Mouse (Mus musculus): ENCODE measurements around the gene Ptger3. TPM values are rescaled to one million over a fixed set of nuclear protein-coding genes. Genes with fewer than 3 reads are reported as not detected.

The Ptger3 gene
- polyA plus RNA-seq, 1 experiment from 2014 or later: 10.0 TPM

DNA sequence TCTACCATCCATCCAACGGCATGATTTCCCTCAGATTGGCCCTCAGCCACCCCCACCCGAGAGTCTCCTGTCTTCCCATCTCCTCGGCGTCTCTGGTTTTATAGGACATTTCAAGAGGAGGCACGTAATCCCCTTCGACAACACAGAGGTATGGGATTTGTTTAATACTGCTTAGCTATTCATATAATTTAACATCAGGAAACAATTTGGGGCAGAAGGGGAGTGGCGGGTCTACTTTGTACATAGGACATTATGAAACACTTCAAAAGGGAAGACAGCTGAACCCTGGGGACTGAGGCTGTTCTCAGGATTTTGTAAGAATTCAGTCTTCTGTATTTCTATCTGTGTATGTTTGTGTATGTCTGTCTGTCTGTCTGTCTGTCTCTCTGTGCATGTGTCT lies 94.9 kb downstream of the Ptger3 start:
- Histone ChIP-seq H3K4me1 (ENCODE audit: control insufficient read depth, insufficient read depth, low read length) (no peaks in the 10 kb centered on the region), H3K4me3 (ENCODE audit: low read depth, low read length) (no peak overlapping the region), H3K27me3 (ENCODE audit: control insufficient read depth, insufficient read depth, low read length) (no peaks in the 10 kb centered on the region), H3K36me3 (ENCODE audit: control insufficient read depth, insufficient read depth, low read length) (no peaks in the 10 kb centered on the region), H3K9ac (replicated peaks; ENCODE audit: low read depth, low read length) (no peak overlapping the region), H3K27ac (ENCODE audit: low read length) (no peak overlapping the region), H3K4me2 (replicated peaks; ENCODE audit: low read depth, low read length) (no peak overlapping the region), H3K9me3 (ENCODE audit: control insufficient read depth, low read depth, low read length) (no peaks in the 10 kb centered on the region)
- WGBS: 84% methylated on average over 7 of the region's 7 CpGs
- ATAC-seq (ENCODE audit: insufficient number of reproducible peaks, insufficient read depth, low FRiP score, low read depth): no peak

DNA sequence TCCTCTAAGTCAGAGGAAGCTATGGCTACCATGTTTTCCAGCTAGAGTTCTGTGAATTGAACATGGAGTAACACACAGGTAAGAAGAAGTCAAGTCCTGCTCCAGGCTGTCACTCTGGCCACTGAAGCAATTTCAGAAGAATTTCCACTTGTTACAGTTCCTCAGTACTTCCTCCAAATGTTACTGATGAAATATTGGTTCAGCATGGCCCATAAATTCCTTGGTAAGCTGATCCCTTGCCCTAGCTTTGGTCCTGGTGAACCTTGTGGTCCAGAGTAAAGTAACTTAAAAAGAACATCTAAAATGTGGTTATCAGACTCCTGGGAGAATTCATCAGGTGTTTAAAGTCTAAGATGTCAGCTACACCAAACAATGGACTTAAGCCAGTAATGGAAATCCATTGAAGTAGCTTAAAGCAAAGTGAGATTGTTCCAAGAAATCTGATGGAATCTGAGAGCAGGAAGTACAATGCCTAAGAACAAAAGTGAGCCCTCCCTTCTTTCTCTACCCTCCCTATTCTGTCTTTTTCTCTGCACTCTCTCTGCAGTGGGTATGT lies 97.9 kb downstream of the Ptger3 start:
- Histone ChIP-seq H3K9ac (replicated peaks; ENCODE audit: low read depth, low read length) (no peak overlapping the region), H3K27me3 (ENCODE audit: control insufficient read depth, insufficient read depth, low read length) (no peaks in the 10 kb centered on the region), H3K36me3 (ENCODE audit: control insufficient read depth, insufficient read depth, low read length) (no peaks in the 10 kb centered on the region), H3K4me1 (ENCODE audit: control insufficient read depth, insufficient read depth, low read length) (no peaks in the 10 kb centered on the region), H3K4me2 (replicated peaks; ENCODE audit: low read depth, low read length) (no peak overlapping the region), H3K4me3 (ENCODE audit: low read depth, low read length) (no peak overlapping the region), H3K9me3 (ENCODE audit: control insufficient read depth, low read depth, low read length) (no peaks in the 10 kb centered on the region), H3K27ac (ENCODE audit: low read length) (no peak overlapping the region)
- ATAC-seq (ENCODE audit: insufficient number of reproducible peaks, insufficient read depth, low FRiP score, low read depth): no peak

DNA sequence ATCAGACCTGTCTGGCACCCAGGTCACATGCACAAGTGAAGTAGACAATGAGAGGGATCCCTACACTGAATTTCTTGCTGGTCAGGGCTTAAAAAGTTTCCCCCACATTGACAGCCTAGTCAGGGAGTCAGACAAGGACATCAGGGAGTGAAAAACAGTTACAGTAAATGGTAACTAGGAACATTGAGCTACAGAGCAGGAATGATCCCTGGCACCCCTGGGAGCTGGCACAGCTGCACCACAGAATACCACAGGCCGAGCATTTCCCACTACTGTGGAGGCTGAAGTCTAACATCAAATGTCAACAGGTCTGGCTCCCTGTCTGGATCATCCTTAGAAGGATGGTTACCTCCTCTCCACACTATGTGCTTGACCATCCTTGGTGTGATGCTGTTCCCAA lies 98.8 kb downstream of the Ptger3 start:
- Histone ChIP-seq H3K27ac (ENCODE audit: low read length) (no peak overlapping the region), H3K36me3 (ENCODE audit: control insufficient read depth, insufficient read depth, low read length) (no peaks in the 10 kb centered on the region), H3K9me3 (ENCODE audit: control insufficient read depth, low read depth, low read length) (no peaks in the 10 kb centered on the region), H3K4me3 (ENCODE audit: low read depth, low read length) (no peak overlapping the region), H3K9ac (replicated peaks; ENCODE audit: low read depth, low read length) (no peak overlapping the region), H3K4me1 (ENCODE audit: control insufficient read depth, insufficient read depth, low read length) (no peaks in the 10 kb centered on the region), H3K27me3 (ENCODE audit: control insufficient read depth, insufficient read depth, low read length) (no peaks in the 10 kb centered on the region), H3K4me2 (replicated peaks; ENCODE audit: low read depth, low read length) (no peak overlapping the region)
- 64% methylated on average over 1 of the region's 1 CpGs for WGBS
- ATAC-seq (ENCODE audit: insufficient number of reproducible peaks, insufficient read depth, low FRiP score, low read depth): no peak

DNA sequence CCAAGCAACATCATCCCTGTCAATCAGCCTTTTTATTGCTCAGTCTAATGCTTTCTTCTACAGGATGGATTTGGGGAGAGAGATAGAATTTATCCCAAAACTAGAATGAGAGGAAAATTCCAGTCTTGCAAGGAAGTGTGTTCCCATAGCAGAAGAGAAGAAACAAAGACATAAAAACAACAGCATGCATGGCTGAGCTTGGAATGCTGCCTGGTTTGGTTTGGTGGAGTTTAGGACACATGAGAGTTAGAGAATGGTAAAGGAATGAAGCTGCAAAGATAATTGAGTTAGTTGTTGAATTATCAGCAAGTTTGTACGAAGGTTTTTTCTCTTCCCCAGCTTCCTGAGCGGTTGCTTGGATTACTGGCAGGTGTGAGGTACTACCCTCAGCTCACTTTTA lies 99.5 kb downstream of the Ptger3 start:
- Histone ChIP-seq H3K27ac (ENCODE audit: low read length) (no peak overlapping the region), H3K4me1 (ENCODE audit: control insufficient read depth, insufficient read depth, low read length) (no peaks in the 10 kb centered on the region), H3K9ac (replicated peaks; ENCODE audit: low read depth, low read length) (no peak overlapping the region), H3K4me3 (ENCODE audit: low read depth, low read length) (no peak overlapping the region), H3K36me3 (ENCODE audit: control insufficient read depth, insufficient read depth, low read length) (no peaks in the 10 kb centered on the region), H3K27me3 (ENCODE audit: control insufficient read depth, insufficient read depth, low read length) (no peaks in the 10 kb centered on the region), H3K4me2 (replicated peaks; ENCODE audit: low read depth, low read length) (no peak overlapping the region), H3K9me3 (ENCODE audit: control insufficient read depth, low read depth, low read length) (no peaks in the 10 kb centered on the region)
- WGBS: 79% methylated on average over 2 of the region's 2 CpGs
- ATAC-seq (ENCODE audit: insufficient number of reproducible peaks, insufficient read depth, low FRiP score, low read depth): no peak

DNA sequence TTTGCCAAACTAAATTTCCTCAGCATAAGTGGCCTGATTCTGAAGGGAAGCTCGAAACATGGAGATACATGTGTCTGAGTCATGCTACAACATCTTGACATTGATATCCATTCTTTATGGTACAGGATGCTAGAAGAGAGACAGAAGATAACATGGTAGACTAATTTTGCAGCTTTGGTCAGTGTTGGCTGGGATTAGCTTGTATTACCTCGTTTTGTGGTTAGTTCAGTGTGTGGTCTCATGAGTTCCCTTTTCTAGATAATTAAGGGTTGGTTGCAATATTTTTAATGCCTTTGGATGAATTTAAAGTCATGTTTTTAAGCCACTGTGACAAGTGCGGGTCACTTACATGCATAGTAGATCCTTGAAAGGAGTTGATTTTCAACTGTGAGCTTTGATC lies 119.4 kb downstream of the Ptger3 start:
- Histone ChIP-seq H3K27me3 (ENCODE audit: control insufficient read depth, insufficient read depth, low read length) (no peaks in the 10 kb centered on the region), H3K36me3 (ENCODE audit: control insufficient read depth, insufficient read depth, low read length) (no peaks in the 10 kb centered on the region)
- no peak for ATAC-seq (ENCODE audit: insufficient number of reproducible peaks, insufficient read depth, low FRiP score, low read depth)

DNA sequence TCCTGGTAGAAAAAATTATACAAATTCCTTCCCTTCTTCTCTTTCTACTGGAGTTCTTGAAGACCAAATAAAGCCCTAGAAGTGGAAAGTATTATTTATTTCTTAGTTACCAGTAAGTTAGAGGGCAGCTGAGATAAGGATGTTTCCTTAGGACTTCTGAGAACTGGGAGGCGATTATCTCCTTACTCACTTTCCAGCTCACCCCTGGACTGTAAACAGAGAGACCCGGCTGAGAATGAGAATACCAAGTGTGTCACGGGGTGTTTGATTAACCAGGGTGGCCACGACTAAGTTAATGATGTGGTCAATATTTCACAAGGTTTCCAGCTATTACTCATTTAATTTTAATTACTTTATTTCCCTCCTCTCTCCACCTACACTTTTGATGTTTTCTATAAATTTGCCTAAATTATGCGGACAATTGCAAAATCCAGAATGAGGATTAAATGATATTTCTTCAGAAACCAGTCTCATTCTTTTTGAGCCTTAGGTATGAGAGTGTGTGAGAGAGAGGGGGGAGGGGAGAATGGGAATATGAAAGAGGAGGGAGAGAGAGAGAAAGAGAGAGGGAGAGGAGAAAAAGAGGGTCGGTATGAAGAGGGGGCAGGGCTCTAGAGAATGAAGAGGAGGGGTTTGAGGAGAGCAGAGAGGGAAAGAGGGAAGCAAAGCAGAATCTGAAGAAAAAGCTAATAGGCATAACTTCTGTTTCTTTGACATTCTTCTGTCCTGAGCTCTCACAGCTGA lies 121.9 kb downstream of the Ptger3 start:
- H3K4me1 ChIP-seq (ENCODE audit: control insufficient read depth, insufficient read depth, low read length): no peaks in the 10 kb centered on the region
- 35% methylated on average over 6 of the region's 6 CpGs for WGBS

More for the DNA sequence above, 119.4 kb downstream of the Ptger3 start:
- Histone ChIP-seq H3K27ac (ENCODE audit: low read length) (no peak overlapping the region), H3K9me3 (ENCODE audit: control insufficient read depth, low read depth, low read length) (no peaks in the 10 kb centered on the region), H3K9ac (replicated peaks; ENCODE audit: low read depth, low read length) (no peak overlapping the region), H3K4me1 (ENCODE audit: control insufficient read depth, insufficient read depth, low read length) (no peaks in the 10 kb centered on the region), H3K4me2 (replicated peaks; ENCODE audit: low read depth, low read length) (no peak overlapping the region), H3K4me3 (ENCODE audit: low read depth, low read length) (no peak overlapping the region)
- 88% methylated on average over 3 of the region's 3 CpGs for WGBS

More for the DNA sequence above, 121.9 kb downstream of the Ptger3 start:
- Histone ChIP-seq H3K9ac (replicated peaks; ENCODE audit: low read depth, low read length) (no peak overlapping the region), H3K4me3 (ENCODE audit: low read depth, low read length) (no peak overlapping the region), H3K36me3 (ENCODE audit: control insufficient read depth, insufficient read depth, low read length) (no peaks in the 10 kb centered on the region), H3K9me3 (ENCODE audit: control insufficient read depth, low read depth, low read length) (no peaks in the 10 kb centered on the region), H3K4me2 (replicated peaks; ENCODE audit: low read depth, low read length) (no peak overlapping the region), H3K27ac (ENCODE audit: low read length) (no peak overlapping the region), H3K27me3 (ENCODE audit: control insufficient read depth, insufficient read depth, low read length) (no peaks in the 10 kb centered on the region)
- ATAC-seq (ENCODE audit: insufficient number of reproducible peaks, insufficient read depth, low FRiP score, low read depth): no peak

MicroRNAs encoded within 50 kb of the gene (microRNA counts, 519-probe panel; counts per million panel counts)
- 2,429 counts per million, percentile 40 among the panel's probes with 10 or more counts for microRNA mmu-miR-186

Small RNA genes within 50 kb of the gene (microRNA-seq; reads per million reads assigned to microRNA genes)
- gene Mir186: 604 reads per million, percentile 68 among the genes with 10 or more reads in this experiment

Other genes starting within 250 kb of the Ptger3 start
- 113 TPM in 2 replicates for gene Zranb2, start 32.7 kb upstream of the Ptger3 start, polyA plus RNA-seq (2014; fragmentation: Nextera tagmentation; extraction: Ambion mirVana)